Mouse (Mus musculus): ENCODE data around the gene Slc19a1. TPM values are rescaled to one million over a fixed set of nuclear protein-coding genes. Genes with fewer than 3 reads are reported as not detected.

Gene Slc19a1
- polyA plus RNA-seq, 1 experiment from 2014 or later, result 48.0 TPM

GRCm38 (mm10) chr10:77021399-77022052 lies 10.5 kb upstream of the Slc19a1 start:
- Histone ChIP-seq H3K4me3 (replicated peaks; ENCODE audit: low read depth, low read length) (no peak overlapping the region; the same call in 1 of the 2 replicates), H3K9ac (ENCODE audit: low read depth, low read length) (no peak overlapping the region), H3K4me2 (ENCODE audit: low read length) (peak overlapping the region; percentile 23), H3K4me1 (replicated peaks; ENCODE audit: insufficient read depth, low read length) (no peaks in the 10 kb centered on the region; the same call in 1 of the 2 replicates), H3K36me3 (ENCODE audit: insufficient read depth, low read length) (no peaks in the 10 kb centered on the region), H3K27ac (no peak overlapping the region), H3K27me3 (ENCODE audit: insufficient read depth, low read length) (no peaks in the 10 kb centered on the region), H3K9me3 (replicated peaks; ENCODE audit: low read length) (no peaks in the 10 kb centered on the region)
- DNase-seq (ENCODE audit: low spot score) (peak; percentile 88), ATAC-seq (replicated peaks; ENCODE audit: low FRiP score, low read depth) (peak; percentile 50)
- peak; percentile 99 for TF ChIP-seq CTCF (IDR thresholded peaks at IDR 0.05; ENCODE audit: low read depth)
- 19% methylated on average over 17 of the region's 17 CpGs for WGBS

- H3K4me2 ChIP-seq (ENCODE audit: low read length), result no peak overlapping the region
- ATAC-seq (replicated peaks; ENCODE audit: low FRiP score, low read depth) (peak; percentile 72), DNase-seq (ENCODE audit: low spot score) (peak; percentile 27)
- TF ChIP-seq CTCF (IDR thresholded peaks at IDR 0.05; ENCODE audit: low read depth), result no peak
- peak overlapping the region; percentile 70; the same call in 1 of the 2 replicates for H3K27ac ChIP-seq
- no peak overlapping the region for H3K4me3 ChIP-seq (replicated peaks; ENCODE audit: low read depth, low read length)
- no peaks in the 10 kb centered on the region for H3K9me3 ChIP-seq (replicated peaks; ENCODE audit: low read length)
- H3K27me3 ChIP-seq (ENCODE audit: insufficient read depth, low read length), result no peaks in the 10 kb centered on the region
- no peak overlapping the region for H3K9ac ChIP-seq (ENCODE audit: low read depth, low read length)
- WGBS, result 59% methylated on average over 13 of the region's 13 CpGs
- no peaks in the 10 kb centered on the region for H3K36me3 ChIP-seq (ENCODE audit: insufficient read depth, low read length)
- no peaks in the 10 kb centered on the region; the same call in 1 of the 2 replicates for H3K4me1 ChIP-seq (replicated peaks; ENCODE audit: insufficient read depth, low read length)
Observed at GRCm38 (mm10) chr10:77022301-77023130, 9.5 kb upstream of the Slc19a1 start.

GRCm38 (mm10) chr10:77024231-77024630 lies 7.8 kb upstream of the Slc19a1 start:
- ATAC-seq (replicated peaks; ENCODE audit: low FRiP score, low read depth) (no peak), DNase-seq (ENCODE audit: low spot score) (no peak)
- H3K27ac ChIP-seq, result no peak overlapping the region
- H3K4me2 ChIP-seq (ENCODE audit: low read length), result no peak overlapping the region
- WGBS, result 72% methylated on average over 5 of the region's 5 CpGs
- no peak overlapping the region for H3K4me3 ChIP-seq (replicated peaks; ENCODE audit: low read depth, low read length)
- no peaks in the 10 kb centered on the region; the same call in 1 of the 2 replicates for H3K4me1 ChIP-seq (replicated peaks; ENCODE audit: insufficient read depth, low read length)
- no peaks in the 10 kb centered on the region for H3K36me3 ChIP-seq (ENCODE audit: insufficient read depth, low read length)
- no peak overlapping the region for H3K9ac ChIP-seq (ENCODE audit: low read depth, low read length)
- H3K9me3 ChIP-seq (replicated peaks; ENCODE audit: low read length), result no peaks in the 10 kb centered on the region
- no peaks in the 10 kb centered on the region for H3K27me3 ChIP-seq (ENCODE audit: insufficient read depth, low read length)
- no peak for TF ChIP-seq CTCF (IDR thresholded peaks at IDR 0.05; ENCODE audit: low read depth)

DNA sequence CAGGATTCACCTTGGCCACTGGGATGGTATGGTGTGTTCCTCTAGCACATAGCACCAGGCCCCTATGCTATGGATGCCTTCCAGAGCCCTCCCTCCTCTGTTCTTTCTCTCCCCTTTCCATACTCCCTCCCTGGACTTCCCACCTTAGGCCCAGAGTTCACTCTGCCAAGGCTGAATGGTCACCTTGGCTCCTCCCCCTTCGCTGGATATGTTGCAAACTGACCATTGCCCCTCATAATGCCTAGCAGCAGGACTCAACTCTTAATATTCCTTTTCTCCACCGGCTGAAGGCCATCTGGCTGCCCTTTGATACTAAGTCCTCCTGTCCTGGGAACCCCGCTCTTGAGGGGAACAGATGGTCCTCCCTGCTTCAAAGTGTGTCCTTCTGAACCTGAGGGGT lies 5.1 kb upstream of the Slc19a1 start:
- H3K27ac ChIP-seq, result peak overlapping the region; percentile 75
- WGBS, result 51% methylated on average over 3 of the region's 3 CpGs
- DNase-seq (ENCODE audit: low spot score), result peak; percentile 36
- no peak overlapping the region for H3K9ac ChIP-seq (ENCODE audit: low read depth, low read length)
- TF ChIP-seq CTCF (IDR thresholded peaks at IDR 0.05; ENCODE audit: low read depth), result no peak
- no peaks in the 10 kb centered on the region for H3K27me3 ChIP-seq (ENCODE audit: insufficient read depth, low read length)
- no peak overlapping the region for H3K4me3 ChIP-seq (replicated peaks; ENCODE audit: low read depth, low read length)
- H3K4me1 ChIP-seq (replicated peaks; ENCODE audit: insufficient read depth, low read length), result no peaks in the 10 kb centered on the region
- H3K36me3 ChIP-seq (ENCODE audit: insufficient read depth, low read length), result no peaks in the 10 kb centered on the region
- H3K9me3 ChIP-seq (replicated peaks; ENCODE audit: low read length), result no peaks in the 10 kb centered on the region
- no peak overlapping the region for H3K4me2 ChIP-seq (ENCODE audit: low read length)
- peak; percentile 75 for ATAC-seq (replicated peaks; ENCODE audit: low FRiP score, low read depth)

GRCm38 (mm10) chr10:77028782-77029296 lies 3.2 kb upstream of the Slc19a1 start:
- no peak for TF ChIP-seq CTCF (IDR thresholded peaks at IDR 0.05; ENCODE audit: low read depth)
- H3K27me3 ChIP-seq (ENCODE audit: insufficient read depth, low read length), result no peaks in the 10 kb centered on the region
- no peak for ATAC-seq (replicated peaks; ENCODE audit: low FRiP score, low read depth)
- H3K4me3 ChIP-seq (replicated peaks; ENCODE audit: low read depth, low read length), result no peak overlapping the region
- no peak overlapping the region for H3K4me2 ChIP-seq (ENCODE audit: low read length)
- H3K27ac ChIP-seq, result peak overlapping the region; percentile 62
- peaks cover 3% of the 10 kb centered on the region; the same call in 1 of the 2 replicates for H3K4me1 ChIP-seq (replicated peaks; ENCODE audit: insufficient read depth, low read length)
- no peaks in the 10 kb centered on the region for H3K36me3 ChIP-seq (ENCODE audit: insufficient read depth, low read length)
- 74% methylated on average over 6 of the region's 6 CpGs for WGBS
- H3K9me3 ChIP-seq (replicated peaks; ENCODE audit: low read length), result no peaks in the 10 kb centered on the region
- DNase-seq (ENCODE audit: low spot score), result no peak
- no peak overlapping the region for H3K9ac ChIP-seq (ENCODE audit: low read depth, low read length)

GRCm38 (mm10) chr10:77029761-77030160 lies 2.3 kb upstream of the Slc19a1 start:
- no peak for TF ChIP-seq CTCF (IDR thresholded peaks at IDR 0.05; ENCODE audit: low read depth)
- Histone ChIP-seq H3K9ac (ENCODE audit: low read depth, low read length) (no peak overlapping the region), H3K27ac (peak overlapping the region; percentile 78), H3K36me3 (ENCODE audit: insufficient read depth, low read length) (no peaks in the 10 kb centered on the region), H3K9me3 (replicated peaks; ENCODE audit: low read length) (no peaks in the 10 kb centered on the region), H3K4me1 (replicated peaks; ENCODE audit: insufficient read depth, low read length) (peaks cover 13% of the 10 kb centered on the region; the same call in 1 of the 2 replicates), H3K27me3 (ENCODE audit: insufficient read depth, low read length) (no peaks in the 10 kb centered on the region), H3K4me3 (replicated peaks; ENCODE audit: low read depth, low read length) (no peak overlapping the region), H3K4me2 (ENCODE audit: low read length) (no peak overlapping the region)
- peak; percentile 33 for ATAC-seq (replicated peaks; ENCODE audit: low FRiP score, low read depth)
- 85% methylated on average over 4 of the region's 4 CpGs for WGBS
- no peak for DNase-seq (ENCODE audit: low spot score)
